Mouse (Mus musculus) ES-Bruce4 (cell line): ENCODE results near the gene Herpud1. TPM values are rescaled to one million over a fixed set of nuclear protein-coding genes. Genes with fewer than 3 reads are reported as not detected.

Experiments
- H3K27ac ChIP-seq: 2 replicates; pipeline ENCODE4 v1.5.1; 2012; ENCODE audit warnings: low read length, inconsistent platforms; ENCODE audit not compliant: insufficient read depth
- H3K27me3 ChIP-seq: 2 replicates; pipeline ENCODE4 v1.6.1; 2012; ENCODE audit warnings: mild to moderate bottlenecking, low read length, inconsistent platforms; ENCODE audit not compliant: control insufficient read depth, poor library complexity, insufficient read depth, severe bottlenecking
- H3K36me3 ChIP-seq: 2 replicates; pipeline ENCODE4 v1.6.1; 2012; ENCODE audit warnings: inconsistent platforms, mild to moderate bottlenecking, low read length, moderate library complexity; ENCODE audit not compliant: control insufficient read depth, poor library complexity, insufficient read depth, severe bottlenecking
- H3K4me1 ChIP-seq: one replicate; pipeline ENCODE4 v1.8.1; 2011; ENCODE audit warnings: low read length; ENCODE audit not compliant: control insufficient read depth, insufficient read depth
- H3K4me3 ChIP-seq: 2 replicates; pipeline ENCODE4 v1.5.1; 2011; ENCODE audit warnings: low read depth, mild to moderate bottlenecking, low read length
- H3K9ac ChIP-seq: 2 replicates; pipeline ENCODE4 v1.6.1; 2012; ENCODE audit warnings: low read depth, mild to moderate bottlenecking, inconsistent platforms; ENCODE audit not compliant: poor library complexity, severe bottlenecking
- H3K9me3 ChIP-seq: replicated peaks from 2 replicates; pipeline ENCODE4 v1.6.1; 2012; ENCODE audit warnings: mild to moderate bottlenecking, low read length, inconsistent platforms; ENCODE audit not compliant: control insufficient read depth, poor library complexity, insufficient read depth, severe bottlenecking
- CTCF ChIP-seq: IDR thresholded peaks from one replicate; pipeline ENCODE4 v1.8.1; 2011; ENCODE audit warnings: low read depth, low read length
- EP300 ChIP-seq: IDR thresholded peaks from 2 replicates; pipeline ENCODE4 v1.6.1; 2011; ENCODE audit warnings: low read depth, low read length; ENCODE audit not compliant: insufficient read depth
- POLR2A ChIP-seq: IDR thresholded peaks from one replicate; pipeline ENCODE4 v1.8.1; 2011; ENCODE audit warnings: low read length; ENCODE audit not compliant: insufficient read depth
- polyA plus RNA-seq: library from polyadenylated mRNA; stranded (reverse); fragments of >200 nt; gene quantifications from 2 replicates; pipeline ENCODE4 v1.2.4, GENCODE M21; 2011; ENCODE audit warnings: low read depth; ENCODE audit not compliant: missing spikeins, insufficient read depth, insufficient read length

Herpud1 gene
- polyA plus RNA-seq, 1 experiment, result 9.4 TPM

DNA sequence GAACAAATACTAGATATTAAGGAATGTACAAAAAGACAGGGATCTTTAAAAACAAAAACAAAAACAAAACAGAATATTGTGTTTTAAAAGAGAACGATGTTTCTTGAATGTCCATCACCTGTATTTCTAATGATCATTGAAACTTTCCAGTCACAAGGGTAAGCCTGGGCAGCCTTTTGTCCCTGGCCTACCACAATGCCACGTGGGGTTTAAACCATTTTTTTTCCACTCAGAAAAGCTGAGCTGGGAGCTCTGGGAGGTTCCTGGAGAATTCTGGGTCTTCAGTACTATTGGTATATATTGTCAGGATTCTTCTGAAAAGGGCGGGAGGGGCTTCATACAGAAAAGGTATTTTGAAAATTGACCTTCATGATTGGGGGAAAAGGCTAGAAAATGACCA, 48.7 kb downstream of the Herpud1 start:
- Histone ChIP-seq H3K4me3 (no peak overlapping the region), H3K9me3 (no peaks in the 10 kb centered on the region), H3K27me3 (no peaks in the 10 kb centered on the region), H3K9ac (no peak overlapping the region), H3K36me3 (no peaks in the 10 kb centered on the region), H3K4me1 (no peaks in the 10 kb centered on the region), H3K27ac (no peak overlapping the region)
- TF ChIP-seq EP300, result no peak
- TF ChIP-seq POLR2A, result no peak
- no peak for TF ChIP-seq CTCF

DNA sequence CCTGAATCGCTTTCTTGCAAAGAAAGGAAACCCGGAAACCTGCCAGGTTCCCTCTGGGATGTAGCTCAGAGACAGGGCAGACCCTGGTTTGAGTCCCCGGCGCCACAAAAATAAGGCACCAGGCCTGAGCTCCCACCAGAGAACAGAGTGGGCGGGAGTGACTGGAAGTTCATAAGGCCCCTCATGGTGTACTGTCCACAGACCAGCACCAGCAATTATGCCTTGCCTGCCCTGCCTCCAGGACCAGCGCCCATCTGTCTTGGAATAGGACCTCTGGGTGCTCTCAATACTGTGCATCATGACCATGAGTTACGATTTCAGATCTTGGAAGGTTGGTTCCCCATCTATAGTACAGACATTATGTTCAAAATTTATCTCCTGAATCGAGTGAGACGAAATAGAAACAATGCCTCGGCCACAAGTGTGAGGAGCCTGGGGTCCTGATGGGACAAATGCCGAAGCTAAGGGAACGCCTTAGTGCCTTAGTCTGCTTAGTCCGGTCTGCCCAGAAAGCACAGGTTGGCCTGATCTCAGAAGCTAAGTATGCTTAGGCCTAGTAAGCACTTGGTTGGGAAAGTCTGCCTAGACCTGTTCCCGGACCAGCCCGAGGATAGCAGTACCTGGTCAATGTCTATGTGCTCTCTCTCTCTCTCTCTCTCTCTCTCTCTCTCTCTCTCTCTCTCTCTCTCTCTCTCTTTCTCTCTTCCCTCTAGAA, 49.3 kb downstream of the Herpud1 start:
- H3K27me3 ChIP-seq, result no peaks in the 10 kb centered on the region
- TF ChIP-seq CTCF, result no peak
- TF ChIP-seq EP300, result no peak

DNA sequence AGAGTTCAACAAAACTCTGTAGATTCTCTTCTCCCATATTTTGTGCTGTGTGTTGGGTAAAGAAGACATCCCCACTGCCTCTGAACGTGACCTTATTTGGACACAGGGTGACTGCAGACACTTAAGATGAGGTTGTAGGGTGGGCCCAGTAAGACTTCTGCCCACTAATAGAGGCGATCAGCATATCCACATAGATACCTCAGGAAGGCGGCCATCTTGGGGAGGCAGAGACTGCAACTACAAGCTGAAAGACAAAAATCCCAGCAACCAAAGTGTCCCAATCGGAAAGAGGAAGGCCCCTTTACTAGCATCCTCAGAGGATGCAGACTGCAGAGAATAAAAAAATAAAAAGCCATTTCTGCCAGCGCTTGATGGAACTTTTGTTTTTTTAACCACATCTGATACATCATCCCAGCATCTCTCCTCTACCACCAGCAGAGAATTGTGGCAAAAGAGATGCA, 49.9 kb downstream of the Herpud1 start:
- Histone ChIP-seq H3K9ac (no peak overlapping the region), H3K4me1 (no peaks in the 10 kb centered on the region), H3K4me3 (no peak overlapping the region), H3K9me3 (no peaks in the 10 kb centered on the region), H3K36me3 (no peaks in the 10 kb centered on the region), H3K27me3 (no peaks in the 10 kb centered on the region), H3K27ac (no peak overlapping the region)
- TF ChIP-seq POLR2A, result no peak
- TF ChIP-seq CTCF, result no peak
- TF ChIP-seq EP300, result no peak

More for the DNA sequence above, 49.3 kb downstream of the Herpud1 start:
- Histone ChIP-seq H3K4me1 (no peaks in the 10 kb centered on the region), H3K36me3 (no peaks in the 10 kb centered on the region), H3K27ac (no peak overlapping the region), H3K9me3 (no peaks in the 10 kb centered on the region), H3K4me3 (no peak overlapping the region), H3K9ac (no peak overlapping the region)

DNA sequence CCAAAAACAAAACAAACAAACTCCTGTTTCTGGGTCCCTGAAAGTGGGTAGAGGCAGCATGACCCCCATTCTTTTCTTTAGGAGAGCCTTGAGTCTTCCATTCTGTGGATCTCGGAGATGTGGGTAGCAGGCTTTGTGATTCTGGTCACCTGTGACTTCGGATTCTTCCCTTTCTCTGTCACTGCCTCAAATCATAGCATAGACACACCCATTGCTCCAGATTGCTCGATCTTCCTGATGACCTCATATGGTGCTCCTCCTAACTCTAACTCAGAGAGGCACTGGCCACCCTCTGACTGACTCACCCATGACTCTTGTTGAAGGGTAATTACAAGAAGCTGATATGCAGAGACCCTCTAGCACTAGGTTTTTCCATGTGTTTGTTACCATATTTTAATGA, 50.7 kb downstream of the Herpud1 start:
- Histone ChIP-seq H3K4me3 (no peak overlapping the region), H3K27ac (no peak overlapping the region), H3K27me3 (no peaks in the 10 kb centered on the region), H3K9me3 (no peaks in the 10 kb centered on the region), H3K9ac (no peak overlapping the region), H3K4me1 (no peaks in the 10 kb centered on the region), H3K36me3 (no peaks in the 10 kb centered on the region)
- TF ChIP-seq POLR2A (no peak), EP300 (no peak), CTCF (no peak)

DNA sequence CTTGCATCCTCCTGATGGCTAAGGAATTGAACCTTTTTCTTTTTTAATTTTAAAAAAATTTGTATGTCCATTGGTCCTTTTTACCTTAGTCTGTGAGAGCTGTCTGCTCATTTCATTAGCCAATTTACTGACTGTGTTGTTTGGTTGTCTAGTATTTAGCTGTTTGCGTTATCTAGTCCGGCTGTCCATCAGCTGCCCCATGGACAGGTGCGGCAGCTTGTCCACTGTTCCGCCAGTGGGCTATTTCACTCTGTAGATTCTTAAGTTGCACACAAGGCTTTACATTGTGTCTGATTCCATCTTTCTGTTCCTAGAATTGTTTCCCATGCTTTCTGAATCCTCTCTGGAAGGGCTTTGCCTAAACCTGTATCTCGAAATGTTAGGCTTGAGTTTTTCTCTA, 52.4 kb downstream of the Herpud1 start:
- no peak overlapping the region for H3K27ac ChIP-seq
- no peaks in the 10 kb centered on the region for H3K4me1 ChIP-seq
- no peaks in the 10 kb centered on the region for H3K27me3 ChIP-seq
- no peaks in the 10 kb centered on the region for H3K36me3 ChIP-seq
- H3K4me3 ChIP-seq, result no peak overlapping the region
- H3K9ac ChIP-seq, result no peak overlapping the region
- no peaks in the 10 kb centered on the region for H3K9me3 ChIP-seq
- TF ChIP-seq POLR2A, result no peak
- TF ChIP-seq EP300, result no peak
- no peak for TF ChIP-seq CTCF

DNA sequence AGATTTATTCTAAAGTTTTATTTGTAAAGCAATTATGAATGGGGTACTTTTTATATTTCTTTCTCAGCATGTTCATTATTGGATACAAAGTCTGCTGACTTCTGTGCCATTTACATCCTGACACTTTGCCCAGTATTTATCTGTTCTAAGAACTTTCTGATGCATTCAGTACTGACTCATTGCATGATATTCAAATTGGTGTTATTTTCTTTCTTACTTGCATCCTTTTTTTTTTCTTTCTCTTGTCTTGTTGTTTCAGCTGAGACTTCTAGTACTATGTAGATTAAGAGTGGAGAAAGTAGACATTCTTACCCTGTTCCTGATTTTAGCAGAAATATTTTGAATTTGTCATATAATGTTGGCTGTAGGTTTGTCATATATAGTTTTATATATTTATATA, 53.5 kb downstream of the Herpud1 start:
- Histone ChIP-seq H3K4me3 (no peak overlapping the region), H3K27ac (no peak overlapping the region), H3K4me1 (no peaks in the 10 kb centered on the region), H3K27me3 (0 out of 2 replicates have a peak, but pooled peaks cover 1% of the 10 kb centered on the region), H3K36me3 (no peaks in the 10 kb centered on the region), H3K9ac (no peak overlapping the region), H3K9me3 (no peaks in the 10 kb centered on the region)
- TF ChIP-seq EP300, result no peak
- TF ChIP-seq POLR2A, result no peak
- no peak for TF ChIP-seq CTCF
